Mouse (Mus musculus) 416B (cell line): ENCODE measurements around the gene Tent4a.

Source experiments
- DNase-seq: peaks from one replicate; pipeline ENCODE4 v3.0.0; 2011; ENCODE audit warnings: low read depth

Gene Tent4a

GRCm38 (mm10) chr13:69478703-69479102, 55.7 kb downstream of the Tent4a start:
- no peak for DNase-seq

DNA sequence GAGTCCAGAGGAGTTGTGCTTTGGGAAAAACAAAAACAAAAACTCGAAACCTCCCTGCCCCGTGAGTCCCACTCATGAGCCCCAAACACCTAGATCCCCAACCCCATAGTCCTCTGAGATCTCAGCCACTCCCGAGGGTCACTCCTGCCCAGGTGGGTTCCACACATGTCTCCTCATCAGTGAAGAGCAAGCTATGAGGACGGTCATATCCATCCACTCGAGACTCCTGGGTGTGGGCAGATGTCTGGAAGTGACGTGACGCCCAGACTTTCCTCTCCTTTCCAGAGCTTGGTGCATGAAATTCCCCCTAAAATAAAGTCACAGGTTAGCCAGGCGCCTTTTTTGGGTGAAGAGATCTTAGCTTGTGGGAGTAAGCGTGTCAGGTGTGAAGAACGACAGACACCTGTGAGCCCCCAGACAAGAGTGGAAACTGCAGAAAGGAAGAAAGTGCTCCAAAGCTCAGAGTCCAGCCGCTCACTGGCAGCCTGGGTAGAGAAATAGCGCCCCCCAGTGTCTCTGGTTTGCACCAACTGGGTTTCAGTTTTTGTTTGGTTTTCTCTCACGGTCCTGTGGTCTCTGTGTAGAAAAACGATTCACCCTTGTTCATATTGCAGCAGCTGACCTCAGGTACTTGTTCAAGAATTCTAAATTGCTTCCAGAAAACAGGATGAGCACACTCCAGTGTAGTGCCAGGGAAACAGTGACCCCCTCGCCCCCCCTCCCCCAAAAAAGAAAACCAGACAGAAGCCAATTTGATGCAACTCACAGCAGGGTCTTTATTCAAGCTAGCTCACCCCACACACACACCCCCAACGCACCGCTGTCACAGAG, 73.6 kb downstream of the Tent4a start:
- DNase-seq, result peak; percentile 67

- DNase-seq, result peak; percentile 69
Measured at GRCm38 (mm10) chr13:69459657-69460458, 74.6 kb downstream of the Tent4a start.

DNA sequence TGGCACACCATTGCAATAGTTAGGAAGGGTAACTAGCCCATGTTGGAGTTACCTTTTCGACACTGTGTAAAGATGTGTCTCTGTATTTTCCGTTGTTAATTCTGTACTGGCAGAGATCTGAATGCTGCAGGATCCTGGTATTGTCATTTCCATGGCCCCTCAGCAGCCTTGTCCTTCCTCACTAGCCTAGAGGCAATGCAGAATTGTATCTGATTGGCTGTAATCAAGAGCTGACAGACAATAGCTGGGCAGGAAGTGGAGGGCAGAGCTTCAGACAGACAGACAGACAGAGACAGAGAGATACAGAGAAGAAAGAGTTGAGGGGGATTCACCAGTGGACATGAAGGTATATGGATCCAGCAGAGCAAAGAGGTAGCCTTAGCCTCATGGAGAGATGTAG, 75.5 kb downstream of the Tent4a start:
- DNase-seq, result no peak

GRCm38 (mm10) chr13:69458461-69458860, 76.0 kb downstream of the Tent4a start:
- DNase-seq, result no peak

DNA sequence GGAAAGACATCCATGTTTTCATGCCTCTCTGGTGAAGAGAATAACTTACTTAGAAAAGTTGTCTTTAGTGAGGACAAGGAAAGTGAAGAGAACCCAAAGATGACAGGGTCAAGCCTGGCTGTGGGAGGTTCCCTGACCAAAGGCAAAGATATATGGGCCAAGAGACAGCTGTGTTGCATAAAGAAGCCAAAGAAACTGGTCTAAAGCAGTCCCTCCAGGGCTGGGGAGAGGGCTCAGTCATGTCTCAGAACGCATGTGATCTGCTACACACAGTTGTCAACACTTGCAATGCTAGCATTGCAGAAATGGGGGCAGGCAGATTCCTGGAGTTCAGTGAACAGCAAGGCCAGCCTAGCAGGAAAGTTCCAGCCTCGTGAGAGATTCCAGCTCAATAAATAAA, 77.3 kb downstream of the Tent4a start:
- no peak for DNase-seq

DNA sequence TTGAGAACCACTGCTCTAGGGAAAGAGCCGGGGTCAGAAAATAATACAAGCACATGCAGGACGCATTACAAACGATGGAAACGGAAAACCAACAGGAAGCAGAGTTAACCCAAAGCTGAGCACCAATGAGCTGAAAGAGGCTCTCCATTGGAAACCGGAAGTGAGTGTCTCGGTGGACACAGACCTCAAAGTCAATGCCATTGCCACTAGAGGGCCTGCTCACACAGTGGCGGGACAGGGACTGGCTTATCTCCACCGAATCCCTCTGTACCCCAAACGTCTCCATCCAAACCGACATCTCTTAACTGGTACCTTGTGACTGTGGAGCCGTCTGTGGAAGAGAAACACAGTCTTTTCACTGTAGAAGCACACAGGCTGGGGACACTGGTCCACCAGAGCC, 77.8 kb downstream of the Tent4a start:
- DNase-seq, result peak; percentile 72

DNA sequence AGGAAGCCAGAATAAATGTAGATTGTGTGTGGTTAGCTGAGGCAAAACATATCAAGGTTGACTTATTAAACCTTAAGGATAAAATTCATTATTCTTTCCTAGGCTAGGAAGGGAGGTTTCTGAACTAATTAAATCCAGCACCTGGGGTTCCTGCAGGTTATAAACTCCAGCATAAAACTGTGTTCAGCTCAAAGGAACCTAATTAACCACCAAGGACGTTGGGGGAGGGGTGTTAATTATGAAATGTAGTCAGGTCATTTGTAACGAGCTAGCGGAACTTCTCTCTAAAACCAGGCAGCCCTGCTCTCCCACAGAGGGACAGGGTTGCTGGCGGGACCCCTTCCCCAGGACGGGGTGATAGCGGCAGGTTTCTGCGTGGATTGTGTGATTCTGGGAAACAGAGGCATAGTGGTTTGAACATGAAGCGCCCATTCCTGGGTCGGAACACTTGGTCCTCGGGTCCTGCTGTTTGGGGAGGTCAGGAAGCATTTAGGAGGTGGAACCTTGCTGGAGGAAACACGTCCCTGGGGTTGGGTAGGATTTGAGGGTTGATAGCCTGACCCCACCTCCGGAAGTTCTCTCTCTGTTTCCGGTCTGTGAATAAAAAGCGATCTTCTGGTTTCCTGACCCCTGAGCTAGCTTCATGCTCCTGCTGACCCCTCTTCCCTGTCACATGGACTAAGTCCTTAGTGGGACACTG, 78.8 kb downstream of the Tent4a start:
- DNase-seq, result no peak
